Mouse (Mus musculus) T-cell, adult 2 months (primary cell): ENCODE data around the gene Sag.
"Not testable (repeated sequence)": the region's sequence is repeated elsewhere in the genome, so short reads cannot be mapped to it uniquely, and the experiment has no call there.

Source experiments
- DNase-seq: peaks from one replicate; pipeline ENCODE4 v3.0.0; 2022; ENCODE audit warnings: low spot score

Sag gene

DNA sequence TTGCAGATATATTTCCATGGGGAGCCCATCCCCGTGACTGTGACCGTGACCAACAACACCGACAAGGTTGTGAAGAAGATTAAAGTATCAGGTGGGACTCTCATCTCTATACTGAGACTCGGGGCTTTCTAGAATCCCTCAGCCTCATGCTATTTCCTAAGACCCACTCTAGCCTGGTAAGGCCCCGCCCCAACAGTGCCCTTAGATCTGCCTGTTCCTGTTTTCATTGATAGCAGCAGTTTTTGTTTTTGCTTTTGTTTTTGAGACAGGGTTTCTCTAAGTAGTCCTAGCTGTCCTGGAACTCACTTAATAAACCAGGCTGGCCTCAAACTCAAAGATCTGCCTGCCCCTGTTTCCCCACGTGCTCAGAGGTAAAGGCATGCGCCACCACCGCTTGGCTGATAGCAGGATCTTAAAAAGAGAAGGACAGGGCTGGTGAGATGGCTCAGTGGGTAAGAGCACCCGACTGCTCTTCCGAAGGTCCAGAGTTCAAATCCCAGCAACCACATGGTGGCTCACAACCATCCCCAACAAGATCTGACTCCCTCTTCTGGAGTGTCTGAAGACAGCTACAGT lies 21.0 kb downstream of the Sag start:
- DNase-seq, result no peak

DNA sequence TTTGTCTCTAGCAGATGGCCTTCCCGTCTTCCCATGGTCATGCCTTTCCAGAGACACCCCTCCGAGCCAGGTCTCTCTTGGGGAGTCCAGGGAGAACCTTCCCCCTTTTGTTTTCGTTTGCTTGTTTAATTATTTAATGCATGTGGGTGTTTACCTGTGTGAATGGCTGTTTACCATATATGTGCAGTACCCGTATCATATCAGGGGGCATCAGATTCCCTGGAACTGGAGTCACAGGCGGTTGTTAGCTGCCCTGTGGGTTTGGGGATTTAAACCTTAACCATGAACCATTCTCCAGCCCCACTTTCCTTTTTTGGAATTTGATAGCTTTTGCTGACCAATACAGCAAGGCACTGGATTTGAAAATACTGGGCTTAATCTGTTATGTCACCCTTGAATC lies 21.8 kb downstream of the Sag start:
- no peak for DNase-seq

DNA sequence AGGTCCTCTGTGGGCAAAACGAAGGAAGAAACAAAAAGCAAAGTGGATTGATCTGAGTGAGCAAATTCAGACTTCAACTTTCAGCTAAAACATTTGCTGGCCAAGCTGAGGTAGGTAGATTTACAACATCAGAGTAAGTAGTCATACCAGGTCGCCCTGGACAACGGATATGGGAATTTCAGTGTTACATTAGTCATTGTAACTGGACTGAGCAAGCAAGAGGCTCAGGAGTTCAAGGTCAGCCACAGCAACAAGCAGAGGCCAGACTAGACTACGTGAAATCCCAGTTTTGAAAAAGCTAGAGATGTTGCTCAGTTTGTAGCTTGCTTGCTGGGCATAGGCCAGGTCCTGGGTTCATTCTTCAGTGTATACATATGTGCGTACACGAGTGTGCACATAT lies 22.5 kb downstream of the Sag start:
- no peak for DNase-seq

DNA sequence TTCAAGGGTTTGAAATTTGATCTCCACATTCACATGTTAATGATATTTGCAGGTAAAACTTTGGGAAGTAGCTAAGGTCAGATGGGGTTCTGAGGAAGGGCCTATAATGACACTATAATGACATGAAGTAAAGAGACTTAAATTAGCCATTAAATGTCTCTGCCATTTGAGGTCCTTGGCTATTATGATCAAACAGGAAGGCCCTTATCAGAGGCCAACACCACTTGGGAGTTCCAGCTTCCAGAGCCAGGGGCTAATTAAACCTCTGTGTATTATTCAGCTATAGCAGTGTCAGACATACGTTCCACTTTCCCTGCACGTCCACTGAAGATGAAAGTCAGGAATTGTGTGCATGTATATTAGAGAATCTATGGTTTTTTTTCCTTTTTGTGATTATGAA lies 23.0 kb downstream of the Sag start:
- no peak for DNase-seq

DNA sequence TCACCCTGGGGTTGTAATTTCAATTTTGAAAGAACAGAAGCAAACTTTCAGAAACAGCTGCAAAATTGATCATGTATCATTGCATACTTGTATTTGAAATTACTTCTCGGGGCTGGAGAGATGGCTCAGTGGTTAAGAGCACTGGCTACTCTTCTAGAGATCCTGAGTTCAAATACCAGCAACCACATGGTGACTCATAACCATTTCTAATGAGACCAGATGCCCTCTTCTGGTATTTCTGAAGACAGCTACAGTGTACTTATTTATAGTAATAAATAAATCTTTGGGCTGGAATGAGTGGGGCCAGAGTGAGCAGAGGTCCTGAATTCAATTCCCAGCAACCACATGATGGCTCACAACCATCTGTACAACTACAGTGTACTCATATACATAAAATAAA lies 24.0 kb downstream of the Sag start:
- not testable (repeated sequence) for DNase-seq

DNA sequence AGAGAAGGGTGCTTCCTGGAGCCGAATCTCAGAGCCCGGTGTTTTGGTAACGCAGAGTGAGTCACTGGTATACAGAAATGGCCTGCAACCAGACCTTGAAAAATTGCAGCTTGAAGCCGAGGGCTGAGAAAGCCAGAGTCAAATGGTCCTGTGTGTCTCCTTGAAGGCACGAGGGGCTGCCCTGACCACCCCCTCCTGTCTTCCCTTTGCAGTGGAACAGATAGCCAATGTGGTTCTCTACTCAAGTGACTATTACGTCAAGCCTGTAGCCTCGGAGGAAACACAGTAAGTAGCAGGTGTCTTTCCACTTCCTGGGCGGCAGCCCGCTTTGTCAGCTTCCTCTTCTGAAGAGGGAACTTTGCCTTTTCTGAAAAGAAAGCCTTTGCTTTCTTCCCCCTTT lies 24.7 kb downstream of the Sag start:
- peak; percentile 87 for DNase-seq

DNA sequence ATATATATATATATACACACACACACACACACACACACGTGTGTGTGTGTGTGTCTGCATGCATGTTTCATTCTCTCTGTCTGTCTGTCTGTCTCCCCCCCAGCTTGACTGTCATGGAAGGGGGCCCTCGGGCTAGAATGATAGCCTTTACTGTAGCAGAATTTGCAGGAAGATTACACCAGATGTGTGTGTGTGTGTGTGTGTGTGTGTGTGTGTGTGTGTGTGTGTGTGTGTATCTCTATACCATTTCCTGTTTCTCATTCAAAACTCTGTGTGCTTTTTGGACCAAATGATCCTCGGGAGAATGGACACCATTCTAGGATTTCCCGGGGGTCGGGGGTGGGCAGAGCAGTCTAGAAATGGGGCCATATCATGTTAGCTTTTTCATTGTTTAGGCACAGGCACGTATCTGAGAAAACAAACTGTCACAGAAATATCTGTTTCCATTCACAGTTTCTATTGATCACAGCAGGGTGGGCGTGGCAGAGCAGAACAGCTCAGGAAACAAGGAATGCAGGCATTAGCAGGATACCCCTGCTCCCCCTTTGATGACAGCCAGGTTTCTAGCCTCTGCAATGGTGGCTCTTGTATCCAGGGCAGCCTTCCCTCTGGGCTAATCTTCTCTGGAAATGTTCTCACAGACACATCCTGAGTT lies 25.6 kb downstream of the Sag start:
- no peak for DNase-seq

DNA sequence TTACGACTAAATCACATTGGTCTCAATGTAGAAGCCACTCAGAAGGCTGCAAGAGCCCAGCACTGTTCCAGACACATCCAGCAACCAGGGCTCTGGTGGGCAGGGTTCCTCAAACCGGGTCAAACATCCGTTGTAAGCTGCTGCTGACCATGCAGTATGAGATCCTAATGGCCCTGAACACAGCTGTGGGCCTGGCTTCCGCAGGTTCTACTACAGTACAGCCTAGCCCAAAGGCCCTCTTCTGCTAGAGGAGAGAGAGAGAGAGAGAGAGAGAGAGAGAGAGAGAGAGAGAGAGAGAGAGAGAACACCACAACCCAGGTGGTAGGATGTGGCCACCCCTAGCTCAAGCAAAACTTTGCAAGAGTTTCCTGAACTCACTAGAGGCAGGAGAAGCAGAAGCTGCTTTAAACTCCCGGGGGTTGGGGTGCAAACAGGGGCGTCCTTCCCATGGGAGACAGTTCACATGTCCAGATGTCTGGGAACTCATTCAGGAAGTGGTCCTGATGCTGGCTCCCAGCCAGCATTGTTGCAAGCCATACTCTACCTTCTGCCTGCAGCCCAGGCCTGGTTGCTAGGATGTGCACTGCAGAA lies 26.2 kb downstream of the Sag start:
- peak; percentile 65 for DNase-seq

DNA sequence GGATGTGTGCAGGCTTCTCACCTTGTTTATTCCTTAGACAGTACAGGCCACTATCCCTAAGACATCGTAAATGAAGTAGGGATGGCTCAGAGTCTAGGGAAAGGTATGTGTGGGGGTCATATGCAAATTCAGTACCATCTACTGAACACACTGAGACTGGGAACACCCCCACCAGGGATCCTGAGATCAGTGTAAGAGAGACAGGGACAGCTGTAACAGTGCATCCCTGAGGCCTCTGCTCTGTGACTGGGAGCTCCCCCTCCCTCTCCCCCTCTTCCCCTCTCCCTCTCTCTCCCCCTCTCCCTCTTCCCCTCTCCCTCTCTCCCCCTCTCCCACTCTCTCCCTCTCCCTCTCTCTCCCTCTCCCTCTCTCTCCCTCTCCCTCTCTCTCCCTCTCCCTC lies 33.0 kb downstream of the Sag start:
- DNase-seq, result no peak

DNA sequence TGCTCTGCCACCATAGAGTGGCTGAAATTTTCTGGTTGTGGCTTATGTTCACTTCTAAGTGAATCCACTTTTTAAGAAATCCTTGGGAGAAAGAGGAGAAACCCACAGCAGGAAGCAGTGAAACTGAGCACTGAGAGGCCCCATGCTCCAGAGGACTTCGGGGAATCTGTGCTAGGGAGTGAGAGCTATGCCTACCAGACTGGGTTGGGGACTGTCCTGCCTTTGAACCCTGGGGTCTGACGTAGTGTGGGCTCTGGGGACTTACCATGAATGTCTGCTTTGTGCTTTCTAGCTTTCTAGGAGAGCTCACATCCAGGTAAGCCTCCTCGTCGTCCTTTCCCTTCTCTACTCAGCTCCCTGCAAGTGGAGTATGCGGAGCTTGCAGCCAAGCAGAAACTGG lies 33.5 kb downstream of the Sag start:
- DNase-seq, result no peak

DNA sequence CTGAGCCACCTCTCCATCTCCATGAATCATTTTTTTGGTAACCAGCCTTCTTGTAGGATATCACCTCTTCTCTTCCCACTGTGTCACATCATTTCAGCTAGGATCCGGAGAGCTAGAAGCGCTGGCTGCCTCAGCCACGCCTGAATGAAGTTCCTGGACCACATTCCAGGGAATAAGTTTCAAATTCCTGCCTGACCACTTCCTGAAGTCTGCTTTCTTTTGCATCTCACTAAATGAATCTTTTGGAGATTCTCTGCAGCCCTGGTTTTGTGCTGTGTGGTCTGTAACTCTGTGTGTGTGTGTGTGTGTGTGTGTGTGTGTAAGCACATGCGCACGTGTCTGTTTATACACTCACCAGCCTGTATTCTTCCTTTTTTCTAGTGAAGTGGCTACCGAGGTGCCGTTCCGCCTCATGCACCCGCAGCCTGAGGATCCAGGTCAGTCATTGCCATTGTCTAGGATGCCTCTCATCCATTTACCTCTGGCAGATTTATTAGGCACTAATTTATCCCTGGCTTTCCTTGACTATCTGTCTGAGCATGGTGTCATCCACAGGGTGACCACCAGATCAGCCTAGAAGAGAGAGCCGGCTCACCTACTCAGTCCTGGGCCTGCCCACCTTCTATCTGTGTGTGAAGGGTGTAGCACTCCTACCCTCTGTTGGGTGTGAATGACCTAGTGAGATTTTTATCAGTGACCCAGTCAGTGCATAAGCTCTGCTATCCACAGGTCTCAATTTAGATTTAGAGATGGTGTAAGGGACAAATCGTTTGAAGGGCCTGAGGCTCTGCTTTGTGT lies 37.1 kb downstream of the Sag start:
- DNase-seq, result no peak

DNA sequence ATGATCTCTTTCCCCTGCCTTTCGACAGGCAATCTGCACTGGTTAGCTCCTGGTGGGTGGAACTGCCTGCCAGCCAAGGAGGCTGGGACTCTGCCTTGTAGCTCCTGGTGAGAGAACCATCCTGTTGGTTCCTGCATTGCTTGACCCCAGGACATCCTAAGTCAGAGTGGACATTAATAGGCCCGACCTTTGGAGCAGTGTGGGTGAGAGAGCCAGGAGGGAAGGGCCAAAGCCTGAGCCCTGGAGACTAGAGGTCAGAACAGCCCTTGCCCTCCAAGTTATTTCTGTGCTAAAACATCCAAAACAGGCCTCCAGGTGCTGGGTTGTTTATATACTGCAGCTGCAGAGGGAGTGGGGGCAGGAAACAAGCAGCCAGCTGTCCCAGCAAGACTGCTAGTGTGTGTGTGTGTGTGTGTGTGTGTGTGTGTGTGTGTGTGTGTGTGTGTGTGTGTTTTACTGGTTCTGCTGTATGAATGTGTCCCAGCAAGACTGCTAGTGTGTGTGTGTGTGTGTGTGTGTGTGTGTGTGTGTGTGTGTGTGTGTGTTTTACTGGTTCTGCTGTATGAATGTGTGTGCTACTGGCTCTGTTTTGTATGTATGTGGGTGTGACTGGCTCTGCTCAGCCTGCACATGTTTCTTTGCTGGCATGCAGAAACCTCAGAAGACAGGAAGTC lies 43.5 kb downstream of the Sag start:
- DNase-seq, result peak; percentile 83

DNA sequence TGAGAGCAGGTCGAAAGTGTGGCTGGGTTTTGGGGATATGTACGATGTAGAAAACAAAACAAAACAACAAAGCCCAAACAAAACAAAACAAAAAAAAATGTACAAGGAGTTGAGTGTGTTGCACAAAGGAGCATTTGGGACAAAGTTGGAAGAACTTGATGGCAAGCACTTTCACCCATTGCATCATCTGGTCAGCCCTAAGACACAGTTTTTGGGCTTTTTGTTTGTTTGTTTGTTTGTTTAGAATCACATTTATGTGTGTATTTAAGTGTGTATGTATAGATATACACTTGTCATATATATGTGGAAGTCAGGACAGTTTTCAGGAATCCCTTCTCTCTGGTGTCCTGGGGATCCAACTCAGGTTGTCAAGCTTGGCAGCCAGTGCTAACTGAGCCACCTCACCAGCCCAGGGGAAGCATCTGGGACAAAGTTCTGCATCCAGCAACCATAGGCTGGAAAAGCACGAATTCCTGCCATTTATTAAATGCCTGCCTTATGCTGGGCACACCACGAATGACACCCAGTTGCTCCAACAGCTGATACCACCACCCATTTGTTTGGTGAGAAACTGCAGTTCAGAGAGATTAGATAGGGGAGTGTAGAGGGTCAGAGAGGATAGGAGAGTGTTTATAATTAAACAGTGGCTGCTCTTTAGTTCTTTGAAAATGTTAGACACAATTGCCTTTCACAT lies 44.1 kb downstream of the Sag start:
- no peak for DNase-seq

DNA sequence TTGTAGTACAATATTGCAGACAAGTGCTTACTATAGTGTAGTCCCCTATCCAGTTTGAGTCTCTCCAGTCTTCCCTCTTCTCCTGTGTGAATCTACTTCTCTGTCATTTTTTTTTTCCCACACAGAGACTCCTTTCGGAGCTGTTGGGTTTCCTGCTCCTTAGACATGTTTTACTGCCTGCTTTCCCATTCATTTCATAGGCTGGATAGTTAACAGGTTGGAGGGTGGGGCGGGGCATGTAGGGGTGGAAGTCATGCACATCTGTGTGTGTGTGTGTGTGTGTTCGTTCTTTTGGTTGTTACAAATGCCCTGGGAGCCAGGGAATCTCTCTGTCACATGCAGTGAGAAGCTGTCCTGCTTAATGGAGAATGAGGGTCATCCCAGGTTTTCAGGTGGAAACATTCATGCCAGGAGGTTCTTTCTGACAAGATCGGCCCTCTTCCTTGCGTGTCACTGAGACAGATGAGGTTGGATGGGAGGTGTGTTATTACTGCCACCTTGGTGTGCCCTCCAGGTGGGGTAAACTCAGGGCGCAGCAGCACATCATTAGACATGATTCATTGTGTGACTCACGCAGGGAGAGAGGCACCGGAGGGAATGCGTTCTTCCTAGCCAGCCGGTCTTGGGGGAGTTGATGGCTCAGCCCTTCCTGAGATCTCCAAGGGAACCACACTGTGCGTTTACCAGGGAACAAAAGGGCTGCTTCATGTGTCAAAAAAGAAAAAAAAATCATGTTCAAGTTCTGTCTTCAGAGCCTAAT lies 44.9 kb downstream of the Sag start:
- DNase-seq, result no peak

DNA sequence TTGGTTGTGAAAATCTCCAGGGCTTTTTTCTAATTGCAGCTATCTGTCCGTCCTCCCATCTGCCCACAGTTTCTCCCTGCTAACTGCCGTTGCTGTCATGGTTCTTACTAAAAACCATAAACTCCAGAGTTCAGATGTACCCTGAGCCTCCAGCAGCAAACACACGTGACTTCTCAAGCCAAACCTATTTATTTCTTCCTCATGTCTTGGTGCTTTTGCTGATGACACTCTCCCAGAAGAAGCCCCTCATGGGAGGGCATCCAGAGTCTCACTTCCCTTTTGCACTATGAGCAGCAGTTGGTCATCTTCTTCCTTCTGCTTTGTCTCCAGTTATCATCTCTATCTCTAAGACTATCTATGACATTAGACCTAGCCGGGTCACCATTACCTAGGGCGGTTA lies 45.8 kb downstream of the Sag start:
- no peak for DNase-seq

DNA sequence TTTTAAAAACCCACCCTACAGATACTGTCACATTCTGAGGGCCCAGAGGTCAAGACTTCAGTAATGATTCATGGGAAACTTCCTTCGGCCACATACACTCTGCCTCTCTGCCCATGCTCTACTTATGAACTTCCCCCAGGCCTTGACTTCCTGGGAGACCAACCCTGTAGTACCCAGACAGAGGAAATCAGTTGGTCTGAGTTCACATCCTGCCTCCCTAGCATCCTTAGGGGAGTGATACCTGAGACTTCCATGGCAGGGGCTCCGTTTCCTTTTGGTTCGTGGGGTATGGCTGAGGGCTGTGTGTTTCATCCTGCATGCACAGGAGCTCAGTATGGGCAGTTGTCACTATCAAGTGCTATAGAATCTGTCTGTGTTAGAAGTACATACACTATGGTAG lies 47.9 kb downstream of the Sag start:
- peak; percentile 29 for DNase-seq

DNA sequence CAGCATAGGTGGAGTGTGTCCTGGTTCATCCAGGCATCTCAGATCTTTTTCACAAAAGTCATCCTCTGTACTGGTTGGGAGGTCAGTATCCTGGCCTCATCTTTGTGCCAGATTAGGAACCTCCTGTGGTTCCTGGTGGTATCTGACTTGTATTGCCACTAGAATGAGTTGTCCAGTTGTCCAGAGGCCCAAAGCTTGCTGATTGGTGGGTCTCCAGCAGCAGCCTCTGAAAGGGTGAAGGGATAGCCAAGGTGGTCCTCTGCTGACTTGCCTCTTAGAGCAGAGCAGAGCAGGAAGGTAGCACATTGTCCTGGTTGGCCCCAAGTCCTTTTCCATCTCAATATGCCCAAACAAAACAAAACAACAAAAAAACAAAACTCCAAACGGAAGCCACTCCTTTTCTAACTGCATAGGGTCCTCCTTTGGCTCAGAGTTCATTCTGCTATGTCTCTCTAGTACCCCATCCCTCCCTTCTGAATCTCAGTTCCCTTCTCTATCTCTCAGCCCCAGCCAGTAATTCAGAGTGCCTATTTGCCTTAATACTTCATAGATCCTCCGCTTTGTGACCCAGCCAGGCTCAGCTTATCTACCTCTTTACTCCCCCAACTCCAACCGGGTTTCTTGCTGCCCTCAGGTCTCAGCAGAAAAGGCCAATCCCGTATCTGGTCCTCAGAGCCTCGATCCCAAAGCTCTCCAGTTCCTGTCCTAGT lies 48.8 kb downstream of the Sag start:
- DNase-seq, result no peak

DNA sequence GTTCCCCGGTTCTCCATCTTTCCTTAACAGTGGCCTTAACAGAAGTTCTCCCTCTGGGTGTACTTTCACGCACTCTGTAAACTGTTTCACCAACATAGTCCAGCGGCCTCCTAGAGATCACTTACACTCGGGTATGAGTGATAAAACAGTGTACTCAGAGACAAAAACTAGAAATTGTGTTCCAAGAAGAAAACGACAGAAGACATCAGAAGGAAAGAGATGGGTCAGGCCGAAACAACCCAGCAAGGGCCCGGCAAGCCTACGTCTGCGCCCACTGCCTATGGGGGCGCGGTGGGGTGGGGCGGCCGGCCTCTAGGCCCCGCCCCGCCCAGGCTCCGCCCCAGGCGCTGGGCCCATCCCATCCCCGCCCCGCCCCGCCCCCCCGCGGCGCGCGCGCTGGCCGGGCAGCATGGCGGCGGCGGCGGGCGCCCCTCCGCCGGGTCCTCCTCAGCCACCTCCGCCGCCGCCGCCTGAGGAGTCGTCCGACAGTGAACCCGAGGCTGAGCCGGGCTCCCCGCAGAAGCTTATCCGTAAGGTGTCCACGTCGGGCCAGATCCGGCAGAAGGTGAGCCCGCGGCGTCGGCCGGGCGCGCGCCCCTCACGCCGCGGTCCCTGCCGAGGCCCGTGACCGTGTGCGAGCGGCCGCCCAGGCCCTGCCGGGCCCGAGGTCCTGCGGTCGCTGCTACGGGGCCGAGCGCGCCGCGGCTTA lies 49.6 kb downstream of the Sag start, which contains the start of gene Dgkd:
Gene Dgkd (plus strand): TSS at position 396 of the 709 bp plus-strand sequence.
- peak; percentile 65 for DNase-seq

DNA sequence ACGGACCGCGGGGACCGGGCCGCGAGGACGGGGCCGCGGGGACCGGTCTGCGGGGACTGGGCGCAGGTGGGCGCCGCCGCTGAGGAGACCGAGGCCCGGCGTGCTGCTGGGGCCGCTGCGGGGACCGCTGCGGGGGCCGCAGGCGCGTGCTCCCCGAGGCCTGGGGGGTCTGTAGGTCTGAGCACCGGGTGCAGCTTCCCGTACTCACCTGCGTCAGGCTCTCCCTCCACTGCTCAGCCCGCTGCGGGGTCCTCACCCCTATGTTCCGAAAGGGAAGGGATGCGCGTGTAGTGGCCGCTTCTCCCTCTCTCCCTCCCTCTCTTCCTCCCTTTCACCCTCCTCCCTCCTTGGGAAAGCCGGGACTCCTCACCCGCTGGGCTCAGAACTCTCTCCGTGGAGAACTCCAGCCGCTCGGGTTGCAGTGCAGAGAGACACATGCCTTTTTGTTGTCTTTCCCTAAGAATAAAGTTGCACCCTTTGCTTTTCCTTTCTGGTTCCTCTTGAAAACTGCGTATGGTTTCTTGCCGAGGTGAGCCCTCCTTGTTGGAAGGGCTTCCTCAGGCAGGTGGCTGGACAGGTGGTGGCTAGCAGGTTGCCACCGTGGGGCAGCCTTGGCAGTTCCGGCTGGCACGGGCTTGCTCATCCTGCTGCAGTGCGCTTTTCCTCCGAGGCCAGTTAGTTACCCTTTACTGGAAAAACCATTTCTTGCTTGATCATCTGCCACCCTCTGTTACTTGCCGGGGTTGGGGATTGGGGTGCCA lies 50.3 kb downstream of the Sag start:
- DNase-seq, result peak; percentile 34
